Mouse (Mus musculus) heart, embryonic 12.5 days (tissue): ENCODE results near the gene Dhx32. TPM values are rescaled to one million over a fixed set of nuclear protein-coding genes. Genes with fewer than 3 reads are reported as not detected.

Source experiments
- ATAC-seq: fragments of 200-750 bp; cut with Nextera tagmentation; 2 replicates; pipeline ENCODE4 v1.8.0; 2017; ENCODE audit warnings: moderate TSS enrichment, moderate library complexity; ENCODE audit not compliant: insufficient number of reproducible peaks, low FRiP score
- H3K27ac ChIP-seq: fragments of 300-500 bp; sonication (generic); 2 replicates; pipeline ENCODE4 v1.5.1; 2016; ENCODE audit warnings: mild to moderate bottlenecking, moderate library complexity; ENCODE audit not compliant: poor library complexity, severe bottlenecking
- H3K27me3 ChIP-seq: fragments of 300-500 bp; sonication (generic); replicated peaks from 2 replicates; pipeline ENCODE4 v1.6.1; 2016; ENCODE audit warnings: mild to moderate bottlenecking, moderate library complexity
- H3K36me3 ChIP-seq: fragments of 300-500 bp; sonication (generic); 2 replicates; pipeline ENCODE4 v1.6.1; 2016; ENCODE audit warnings: mild to moderate bottlenecking, moderate library complexity
- H3K4me1 ChIP-seq: fragments of 300-500 bp; sonication (generic); replicated peaks from 2 replicates; pipeline ENCODE4 v1.6.1; 2016; ENCODE audit warnings: mild to moderate bottlenecking
- H3K4me2 ChIP-seq: fragments of 300-500 bp; sonication (generic); 2 replicates; pipeline ENCODE4 v1.6.1; 2016; ENCODE audit warnings: mild to moderate bottlenecking, moderate library complexity
- H3K4me3 ChIP-seq: fragments of 300-500 bp; sonication (generic); 2 replicates; pipeline ENCODE4 v1.5.1; 2016; ENCODE audit warnings: mild to moderate bottlenecking
- H3K9ac ChIP-seq: fragments of 300-500 bp; sonication (generic); 2 replicates; pipeline ENCODE4 v1.6.1; 2016; ENCODE audit warnings: mild to moderate bottlenecking, moderate library complexity
- H3K9me3 ChIP-seq: fragments of 300-500 bp; sonication (generic); replicated peaks from 2 replicates; pipeline ENCODE4 v1.6.1; 2016; ENCODE audit warnings: mild to moderate bottlenecking, moderate library complexity
- WGBS: fragments of 180-500 bp; shearing (Covaris S2); methylation state at CpG from one replicate; pipeline ENCODE4 v1.1.7; 2016; 5-methylcytosine and 5-hydroxymethylcytosine counted together
- polyA plus RNA-seq: library from polyadenylated mRNA; unstranded; fragments of >200 nt; fragmentation: Nextera tagmentation; extraction: Ambion mirVana; gene quantifications from 2 replicates; pipeline ENCODE4 v1.2.1, GENCODE M21; 2016

Dhx32 gene
- polyA plus RNA-seq, 1 experiment from 2014 or later: 30.5 TPM

- Histone ChIP-seq H3K4me2 (peak overlapping the region; percentile 25), H3K27ac (no peak overlapping the region), H3K9ac (peak overlapping the region; percentile 92; the same call in 1 of the 2 replicates), H3K4me3 (no peak overlapping the region), H3K36me3 (no peaks in the 10 kb centered on the region), H3K4me1 (peaks cover 17% of the 10 kb centered on the region), H3K27me3 (no peaks in the 10 kb centered on the region), H3K9me3 (no peaks in the 10 kb centered on the region)
- WGBS: 66% methylated on average over 5 of the region's 5 CpGs
- ATAC-seq: no peak
These were observed 7.3 kb downstream of the Dhx32 start for GRCm38 (mm10) chr7:133775179-133775578.

GRCm38 (mm10) chr7:133768517-133768916 lies 14.0 kb downstream of the Dhx32 start:
- Histone ChIP-seq H3K9ac (no peak overlapping the region), H3K9me3 (no peaks in the 10 kb centered on the region), H3K27me3 (no peaks in the 10 kb centered on the region), H3K4me2 (no peak overlapping the region), H3K4me1 (peaks cover 6% of the 10 kb centered on the region; the same call in 1 of the 2 replicates), H3K4me3 (no peak overlapping the region), H3K36me3 (no peaks in the 10 kb centered on the region), H3K27ac (no peak overlapping the region)
- whole genome bisulfite sequencing: 61% methylated on average over 5 of the region's 5 CpGs
- ATAC-seq: no peak

- Histone ChIP-seq H3K4me2 (no peak overlapping the region), H3K9me3 (no peaks in the 10 kb centered on the region), H3K4me3 (no peak overlapping the region), H3K36me3 (no peaks in the 10 kb centered on the region), H3K4me1 (peaks cover 6% of the 10 kb centered on the region; the same call in 1 of the 2 replicates), H3K27ac (no peak overlapping the region), H3K9ac (no peak overlapping the region), H3K27me3 (no peaks in the 10 kb centered on the region)
- WGBS: 78% methylated on average over 4 of the region's 4 CpGs
- no peak for ATAC-seq
These were observed 14.5 kb downstream of the Dhx32 start for GRCm38 (mm10) chr7:133768027-133768426.

GRCm38 (mm10) chr7:133765849-133766243 lies 16.7 kb downstream of the Dhx32 start:
- H3K36me3 ChIP-seq: peaks cover 7% of the 10 kb centered on the region; the same call in 1 of the 2 replicates
- no peak overlapping the region for H3K9ac ChIP-seq
- no peak overlapping the region for H3K4me3 ChIP-seq
- H3K4me1 ChIP-seq: peaks cover 12% of the 10 kb centered on the region
- no peak for ATAC-seq
- WGBS: 82% methylated on average over 13 of the region's 13 CpGs
- H3K27ac ChIP-seq: no peak overlapping the region
- H3K9me3 ChIP-seq: 0 out of 2 replicates have a peak, but pooled peaks cover 7% of the 10 kb centered on the region
- H3K4me2 ChIP-seq: no peak overlapping the region
- H3K27me3 ChIP-seq: no peaks in the 10 kb centered on the region

GRCm38 (mm10) chr7:133765240-133765848 lies 17.2 kb downstream of the Dhx32 start:
- Histone ChIP-seq H3K36me3 (peaks cover 7% of the 10 kb centered on the region; the same call in 1 of the 2 replicates), H3K9ac (no peak overlapping the region), H3K27me3 (no peaks in the 10 kb centered on the region), H3K27ac (no peak overlapping the region), H3K4me2 (no peak overlapping the region), H3K4me1 (peaks cover 12% of the 10 kb centered on the region), H3K9me3 (0 out of 2 replicates have a peak, but pooled peaks cover 7% of the 10 kb centered on the region), H3K4me3 (no peak overlapping the region)
- 80% methylated on average over 10 of the region's 10 CpGs for WGBS
- ATAC-seq: no peak

- H3K27me3 ChIP-seq: no peaks in the 10 kb centered on the region
- H3K9me3 ChIP-seq: 0 out of 2 replicates have a peak, but pooled peaks cover 7% of the 10 kb centered on the region
- WGBS: 79% methylated on average over 2 of the region's 2 CpGs
- ATAC-seq: no peak
- no peak overlapping the region for H3K4me3 ChIP-seq
- H3K4me2 ChIP-seq: no peak overlapping the region
- peaks cover 19% of the 10 kb centered on the region for H3K4me1 ChIP-seq
- H3K36me3 ChIP-seq: peaks cover 7% of the 10 kb centered on the region; the same call in 1 of the 2 replicates
- no peak overlapping the region for H3K27ac ChIP-seq
- H3K9ac ChIP-seq: no peak overlapping the region
These were observed 18.1 kb downstream of the Dhx32 start for GRCm38 (mm10) chr7:133764425-133764824.

- H3K4me3 ChIP-seq: no peak overlapping the region
- WGBS: 62% methylated on average over 6 of the region's 6 CpGs
- peaks cover 29% of the 10 kb centered on the region for H3K4me1 ChIP-seq
- H3K27ac ChIP-seq: no peak overlapping the region
- H3K9me3 ChIP-seq: 0 out of 2 replicates have a peak, but pooled peaks cover 7% of the 10 kb centered on the region
- ATAC-seq: no peak
- H3K9ac ChIP-seq: no peak overlapping the region
- H3K4me2 ChIP-seq: no peak overlapping the region
- H3K36me3 ChIP-seq: peaks cover 7% of the 10 kb centered on the region; the same call in 1 of the 2 replicates
- no peaks in the 10 kb centered on the region for H3K27me3 ChIP-seq
These were observed 19.8 kb downstream of the Dhx32 start for GRCm38 (mm10) chr7:133762696-133763095.

- H3K4me1 ChIP-seq: peaks cover 32% of the 10 kb centered on the region
- H3K27ac ChIP-seq: peak overlapping the region; percentile 44; the same call in 1 of the 2 replicates
- H3K4me3 ChIP-seq: peak overlapping the region; percentile 12
- H3K36me3 ChIP-seq: peaks cover 7% of the 10 kb centered on the region; the same call in 1 of the 2 replicates
- H3K9ac ChIP-seq: peak overlapping the region; percentile 51
- no peaks in the 10 kb centered on the region for H3K27me3 ChIP-seq
- H3K4me2 ChIP-seq: peak overlapping the region; percentile 60
- WGBS: 17% methylated on average over 27 of the region's 27 CpGs
- 0 out of 2 replicates have a peak, but pooled peaks cover 7% of the 10 kb centered on the region for H3K9me3 ChIP-seq
- peak; percentile 63; the same call in 1 of the 2 replicates for ATAC-seq
These were observed 22.7 kb downstream of the Dhx32 start for GRCm38 (mm10) chr7:133759611-133760353.

GRCm38 (mm10) chr7:133758716-133759115 lies 23.8 kb downstream of the Dhx32 start:
- Histone ChIP-seq H3K27ac (no peak overlapping the region), H3K9me3 (0 out of 2 replicates have a peak, but pooled peaks cover 7% of the 10 kb centered on the region), H3K27me3 (no peaks in the 10 kb centered on the region), H3K4me3 (no peak overlapping the region), H3K4me1 (peaks cover 32% of the 10 kb centered on the region), H3K9ac (no peak overlapping the region), H3K36me3 (peaks cover 12% of the 10 kb centered on the region), H3K4me2 (no peak overlapping the region)
- 92% methylated on average over 5 of the region's 5 CpGs for WGBS
- ATAC-seq: no peak

- no peaks in the 10 kb centered on the region for H3K27me3 ChIP-seq
- H3K4me1 ChIP-seq: peaks cover 32% of the 10 kb centered on the region
- no peak overlapping the region for H3K4me3 ChIP-seq
- no peak overlapping the region for H3K9ac ChIP-seq
- 0 out of 2 replicates have a peak, but pooled peaks cover 7% of the 10 kb centered on the region for H3K9me3 ChIP-seq
- WGBS: 57% methylated on average over 5 of the region's 5 CpGs
- H3K4me2 ChIP-seq: no peak overlapping the region
- H3K27ac ChIP-seq: no peak overlapping the region
- peaks cover 12% of the 10 kb centered on the region for H3K36me3 ChIP-seq
- no peak for ATAC-seq
These were observed 24.5 kb downstream of the Dhx32 start for GRCm38 (mm10) chr7:133757961-133758455.

- H3K36me3 ChIP-seq: peaks cover 5% of the 10 kb centered on the region
- H3K9ac ChIP-seq: no peak overlapping the region
- 0 out of 2 replicates have a peak, but pooled peaks cover 2% of the 10 kb centered on the region for H3K9me3 ChIP-seq
- H3K27ac ChIP-seq: peak overlapping the region; percentile 77
- H3K4me3 ChIP-seq: no peak overlapping the region
- no peaks in the 10 kb centered on the region for H3K27me3 ChIP-seq
- peaks cover 59% of the 10 kb centered on the region for H3K4me1 ChIP-seq
- WGBS: 51% methylated on average over 5 of the region's 5 CpGs
- 0 out of 2 replicates have a peak, but pooled peaks have one; percentile 14 for ATAC-seq
- no peak overlapping the region for H3K4me2 ChIP-seq
These were observed 31.4 kb downstream of the Dhx32 start for GRCm38 (mm10) chr7:133751163-133751562.
